Mouse (Mus musculus) kidney, postnatal 14 days (tissue): ENCODE measurements around the gene March8.
A peak's percentile ranks its signal among the peaks of the same experiment; 100 is the strongest.
"Not testable (repeated sequence)": the region's sequence is repeated elsewhere in the genome, so short reads cannot be mapped to it uniquely, and the experiment has no call there.

Experiments used
- DNase-seq: peaks from one replicate; pipeline ENCODE4 v3.0.0; 2022; ENCODE audit warnings: mixed read lengths

Gene March8

DNA sequence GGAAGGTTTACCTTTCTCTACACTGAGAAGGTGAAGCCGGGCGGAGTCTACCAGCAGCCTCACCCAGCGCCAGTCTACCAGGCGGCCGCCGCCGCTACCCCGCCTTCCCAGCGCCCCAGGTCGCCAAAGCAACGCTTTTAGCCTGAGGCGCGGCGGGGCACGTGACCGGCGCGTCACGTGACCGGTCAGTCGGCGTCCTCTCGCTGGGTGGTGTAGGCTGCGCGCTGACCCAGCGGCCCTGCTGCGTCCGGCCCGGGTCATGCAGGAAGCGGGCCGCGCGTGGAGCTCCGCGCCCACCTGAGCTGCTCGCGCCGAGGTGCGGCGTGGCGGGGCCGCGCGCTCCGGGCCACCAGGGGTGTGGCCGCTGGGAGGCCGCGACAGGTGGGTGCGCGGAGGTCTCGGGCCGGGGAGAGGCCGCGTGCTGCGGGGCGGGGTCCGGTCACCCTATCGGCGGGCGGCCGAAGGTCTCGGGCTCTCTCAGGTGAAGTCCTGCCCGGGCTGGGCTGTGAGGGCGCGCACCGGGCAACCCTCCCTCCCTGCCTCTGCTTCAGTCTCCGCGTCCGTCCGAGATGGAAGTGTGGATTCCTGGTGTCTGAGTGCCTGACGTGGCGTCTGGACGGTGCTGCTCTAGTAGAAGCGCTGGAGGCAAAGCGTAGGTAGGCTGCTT, at the start of gene March8:
Gene March8 (plus strand): TSS at position 190 of the 667 bp plus-strand sequence.
- DNase-seq = peak; percentile 97

GRCm38 (mm10) chr6:116311411-116311810, 26.4 kb upstream of the March8 start:
- DNase-seq = no peak

DNA sequence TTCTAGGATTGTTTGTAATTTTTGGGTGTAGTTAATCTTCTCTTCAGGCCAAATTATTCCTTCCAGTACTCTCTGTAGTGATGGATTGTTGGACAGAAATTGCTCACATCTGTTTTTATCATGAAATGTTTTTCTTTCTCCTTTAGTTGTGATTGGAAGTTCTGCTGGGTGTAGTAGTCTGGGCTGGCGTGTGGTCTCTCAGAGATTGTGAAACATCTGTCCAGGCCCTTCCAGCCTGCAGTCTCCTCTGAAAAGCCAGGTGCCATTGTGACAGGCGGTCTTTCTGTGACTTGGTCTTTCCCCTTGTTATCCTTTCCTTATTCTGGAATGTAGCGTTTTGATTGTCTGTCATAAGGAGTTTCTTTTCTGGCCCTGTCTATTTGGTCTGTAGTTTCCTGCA, 18.6 kb upstream of the March8 start:
- no peak for DNase-seq

- no peak for DNase-seq
These were observed 11.2 kb upstream of the March8 start for GRCm38 (mm10) chr6:116326641-116327040.

DNA sequence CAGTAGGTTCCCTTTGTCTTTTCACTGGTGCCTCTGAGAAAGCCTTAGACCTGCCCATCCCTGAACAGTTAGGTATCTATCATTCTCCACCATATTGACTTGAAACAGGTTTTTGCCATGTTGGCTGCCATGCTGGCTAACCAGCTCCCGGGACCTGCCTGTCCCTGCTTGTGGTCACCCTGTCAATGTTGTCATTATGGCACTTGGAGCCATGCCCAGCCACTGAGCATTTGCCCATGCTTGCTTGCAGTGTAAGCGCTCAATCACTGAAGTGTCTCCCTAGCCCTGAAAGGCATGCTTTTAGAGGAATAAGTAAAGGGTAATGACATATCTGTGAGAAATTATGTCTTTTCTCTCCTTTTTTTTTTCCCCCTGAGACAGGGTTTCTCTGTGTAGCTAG, 6.4 kb upstream of the March8 start:
- DNase-seq = peak; percentile 5

DNA sequence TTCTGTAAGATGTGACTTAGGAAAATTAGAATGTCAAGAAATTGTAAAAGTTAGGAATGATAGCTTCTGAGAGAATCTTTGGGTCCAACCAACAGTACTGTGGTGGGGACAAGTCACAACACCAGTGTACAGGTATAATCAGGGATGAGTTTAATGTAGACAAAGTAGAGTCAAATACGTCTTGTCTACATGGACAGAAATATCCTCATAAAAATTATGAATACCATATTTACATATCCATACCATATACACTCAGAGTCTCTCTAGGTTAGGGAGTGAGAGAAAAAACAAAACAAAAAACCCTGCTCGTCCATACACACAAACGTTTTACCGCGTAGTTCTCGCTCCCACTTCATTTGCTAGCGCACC, 374 bp upstream of the March8 start:
- DNase-seq = no peak

DNA sequence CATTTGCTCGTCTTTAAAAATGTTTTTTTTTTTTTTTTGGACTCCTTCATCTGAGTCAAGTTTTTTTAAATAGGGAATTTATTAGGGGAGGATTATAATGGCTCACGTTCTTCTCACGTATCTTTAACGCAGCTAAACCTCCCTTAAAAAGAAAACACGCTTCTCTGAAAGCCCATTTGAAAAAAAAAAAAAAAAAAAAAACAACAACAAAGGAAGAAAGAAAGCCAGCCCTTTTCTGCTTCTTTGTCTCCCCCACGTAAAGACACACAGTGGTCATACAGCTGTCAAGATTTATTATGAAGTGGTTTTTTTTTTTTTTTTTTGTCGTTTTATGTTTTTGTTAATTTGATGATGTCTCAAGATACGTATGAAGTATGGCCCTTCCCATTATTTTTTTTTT, 696 bp downstream of the March8 start:
- no peak for DNase-seq

- DNase-seq = no peak
These were observed 1.3 kb downstream of the March8 start for GRCm38 (mm10) chr6:116339088-116339487.

- DNase-seq = no peak
These were observed 2.7 kb downstream of the March8 start for GRCm38 (mm10) chr6:116340521-116340920.

GRCm38 (mm10) chr6:116347953-116348352, 10.1 kb downstream of the March8 start:
- DNase-seq = peak; percentile 24

DNA sequence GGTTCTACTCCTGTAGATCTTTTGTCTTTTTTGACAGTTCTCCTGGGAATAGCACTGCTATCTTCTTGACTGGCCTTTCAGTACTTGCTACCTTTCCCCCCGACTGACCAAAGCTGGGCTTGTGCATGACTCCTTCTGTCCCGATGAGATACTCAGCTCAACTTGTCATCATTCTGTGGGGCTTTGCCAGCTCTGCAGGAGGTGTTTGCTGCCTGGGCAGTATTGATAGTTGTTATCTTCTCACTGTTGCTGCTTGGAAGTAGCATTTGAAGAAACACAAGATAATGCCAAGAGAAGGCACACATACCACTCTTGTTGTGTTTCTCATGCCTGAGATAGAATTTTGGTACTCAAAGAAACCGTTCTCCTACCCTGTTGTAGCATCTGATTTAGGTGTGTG, 12.2 kb downstream of the March8 start:
- DNase-seq = no peak

DNA sequence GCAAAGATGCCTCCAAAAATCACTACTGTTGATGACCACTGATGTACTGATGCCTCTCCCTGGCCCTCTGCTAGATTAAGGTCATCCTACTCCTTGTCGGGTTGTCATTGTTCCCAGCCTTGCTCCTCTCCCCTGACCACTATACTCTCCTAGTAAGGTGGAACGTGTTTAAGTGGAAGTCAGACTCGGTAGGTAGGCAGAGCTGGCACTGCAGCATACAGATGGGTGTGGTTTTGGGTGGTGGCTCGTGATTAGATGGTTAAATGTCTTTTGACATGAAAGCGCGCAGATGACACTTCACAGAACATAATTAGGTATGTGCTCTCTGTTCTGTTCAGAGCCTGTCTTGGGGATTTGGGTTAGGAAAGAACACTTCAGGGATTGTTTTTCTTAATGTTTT, 12.8 kb downstream of the March8 start:
- DNase-seq = no peak

DNA sequence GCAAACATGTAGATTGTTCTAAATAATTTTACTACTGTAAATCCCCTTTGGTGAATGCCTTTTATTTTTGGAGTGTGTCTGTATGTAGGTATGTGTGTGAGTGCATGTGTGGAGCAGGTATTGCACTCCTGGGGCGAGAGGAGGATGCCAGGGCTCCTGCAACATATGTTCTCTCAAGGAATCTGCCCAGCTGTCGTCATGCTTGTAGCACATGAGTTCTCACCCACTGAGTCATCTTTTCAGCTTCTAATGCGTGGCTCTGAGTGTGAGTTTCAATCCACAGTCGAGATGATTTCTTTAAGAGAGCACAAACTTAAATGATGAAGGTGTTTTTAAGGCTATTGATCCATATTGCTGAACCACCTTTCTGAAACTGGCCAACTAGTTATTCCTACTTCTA, 13.7 kb downstream of the March8 start:
- no peak for DNase-seq

DNA sequence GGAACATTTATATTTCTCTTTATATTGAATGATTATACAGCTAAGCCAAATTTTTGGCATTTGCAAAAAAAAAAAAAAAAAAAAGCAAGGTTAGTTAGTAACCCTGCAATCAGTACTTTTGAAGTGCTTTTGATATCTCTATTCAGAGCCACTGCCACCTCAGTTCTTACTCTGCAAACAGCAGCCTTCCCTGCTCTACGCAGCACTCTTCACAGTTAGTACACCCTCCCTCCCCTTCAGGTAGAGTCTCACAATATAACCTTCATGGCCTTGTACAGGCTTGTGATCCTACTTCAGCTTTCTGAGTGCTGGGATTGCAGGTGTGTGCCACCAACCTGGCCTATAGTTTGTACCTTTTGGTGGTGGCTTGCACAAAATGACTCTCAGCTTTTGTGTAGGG, 15.6 kb downstream of the March8 start:
- DNase-seq = no peak

- DNase-seq = not testable (repeated sequence)
These were observed 18.6 kb downstream of the March8 start for GRCm38 (mm10) chr6:116356311-116356947.

DNA sequence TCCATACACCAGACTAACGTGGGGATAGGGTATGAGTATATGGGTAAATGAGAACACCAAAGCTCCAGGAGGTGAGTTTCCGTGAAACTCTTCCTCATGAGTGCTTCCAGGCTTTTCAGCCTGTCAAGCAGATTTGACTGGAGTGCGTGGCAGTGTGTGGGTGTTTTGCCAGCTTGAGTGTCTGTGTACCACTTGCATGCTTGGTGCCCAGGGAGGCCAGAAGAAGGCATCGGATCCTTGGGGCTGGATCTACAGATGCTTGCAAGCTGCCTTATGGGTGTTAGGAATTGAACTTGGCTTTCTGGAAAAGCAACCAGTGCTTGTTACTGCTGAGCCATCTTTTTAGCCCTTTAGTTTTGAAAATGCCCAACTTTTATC, 19.1 kb downstream of the March8 start:
- no peak for DNase-seq

- DNase-seq = no peak
These were observed 20.2 kb downstream of the March8 start for GRCm38 (mm10) chr6:116358056-116358455.

DNA sequence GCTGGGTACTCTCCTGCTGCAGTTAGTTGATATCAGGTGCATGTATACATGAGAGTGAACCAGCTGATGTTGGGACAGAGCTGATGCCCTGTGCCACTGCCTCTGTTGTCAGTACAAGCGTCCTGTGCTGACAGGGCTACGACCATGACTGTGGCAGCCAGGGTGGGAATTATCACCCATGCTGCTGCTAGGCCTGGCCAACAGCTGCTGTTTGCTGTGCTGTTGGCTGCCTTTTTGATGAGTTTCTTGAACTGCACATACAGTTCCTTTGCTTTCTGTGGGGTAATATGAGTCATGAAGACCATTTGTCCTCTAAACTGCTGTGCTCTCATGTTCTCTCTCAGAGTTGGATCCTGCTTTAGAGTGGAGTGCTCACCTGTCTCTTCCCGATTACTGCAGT, 21.4 kb downstream of the March8 start:
- no peak for DNase-seq

DNA sequence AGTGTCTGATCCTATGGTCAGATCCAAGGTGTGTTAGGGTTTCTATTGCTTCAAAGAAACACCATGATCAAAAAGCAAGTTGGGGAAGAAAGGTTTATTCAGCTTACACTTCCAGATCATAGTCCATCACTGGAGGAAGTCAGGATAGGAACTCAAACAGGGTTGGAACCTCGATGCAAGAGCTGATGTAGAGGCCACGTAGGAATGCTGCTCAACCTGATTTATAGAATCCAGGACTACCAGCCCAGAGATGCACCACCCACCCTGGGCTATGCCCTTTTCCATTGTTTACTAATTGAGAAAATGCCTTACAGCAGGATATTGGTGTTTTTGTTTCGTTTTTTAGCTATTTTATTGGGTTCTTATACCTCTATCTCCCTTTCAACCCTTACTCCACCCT, 23.6 kb downstream of the March8 start:
- DNase-seq = no peak

- no peak for DNase-seq
These were observed 24.2 kb downstream of the March8 start for GRCm38 (mm10) chr6:116361993-116362392.

- DNase-seq = no peak
These were observed 30.1 kb downstream of the March8 start for GRCm38 (mm10) chr6:116367971-116368370.

DNA sequence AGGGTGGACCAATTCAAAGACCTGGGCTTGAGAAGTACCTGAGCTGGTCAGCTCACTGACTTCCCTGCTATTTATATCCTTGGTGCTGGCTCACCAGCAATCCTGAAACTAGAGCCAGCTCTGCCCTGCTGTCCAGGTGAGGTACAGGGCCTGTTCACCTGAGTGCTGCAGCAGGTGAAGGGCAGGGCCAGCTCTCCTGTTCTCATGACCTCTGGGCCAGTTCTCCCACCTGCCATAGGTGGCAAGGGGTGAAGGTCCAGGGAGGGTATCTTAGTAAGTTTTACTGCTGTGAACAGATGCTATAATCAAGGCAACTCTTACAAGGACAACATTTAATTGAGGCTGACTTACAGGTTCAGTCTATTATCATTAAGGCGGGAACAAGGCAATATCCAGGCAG, 32.0 kb downstream of the March8 start:
- DNase-seq = no peak

DNA sequence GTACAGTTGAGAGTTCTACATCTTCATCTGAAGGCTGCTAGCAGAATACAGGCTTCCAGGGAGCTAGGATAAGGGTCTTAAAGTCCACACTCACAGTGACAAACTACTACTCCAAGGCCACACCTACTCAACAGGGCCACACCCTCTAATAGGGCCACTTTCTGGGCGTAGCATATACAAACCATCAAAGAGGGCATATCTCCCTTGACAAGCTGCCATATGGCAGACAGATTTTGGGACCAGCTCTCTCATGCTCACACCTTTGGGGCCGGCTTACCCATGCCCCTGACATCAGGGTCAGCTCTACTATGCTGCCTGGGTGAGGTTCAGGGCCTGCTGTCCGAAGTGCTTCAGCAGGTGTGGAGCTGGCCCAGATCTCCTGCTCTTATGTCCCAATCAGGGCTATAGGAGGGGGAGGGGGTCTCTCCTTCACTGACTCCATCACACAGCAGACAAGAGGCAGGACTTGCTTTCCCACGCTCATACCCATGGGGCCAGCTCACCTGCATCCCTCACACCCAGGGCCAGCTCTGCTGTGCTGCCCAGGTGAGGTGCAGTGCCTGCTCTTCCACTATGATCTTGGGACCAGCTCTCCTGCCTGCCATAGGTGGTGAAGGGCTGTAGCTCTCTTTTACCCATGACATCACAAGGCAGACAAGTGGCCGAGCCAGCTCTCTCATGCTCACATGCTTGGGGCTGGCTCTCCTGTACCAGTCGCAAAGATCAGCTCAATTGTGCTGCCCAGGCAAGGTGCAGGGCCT, 32.6 kb downstream of the March8 start:
- no peak for DNase-seq

DNA sequence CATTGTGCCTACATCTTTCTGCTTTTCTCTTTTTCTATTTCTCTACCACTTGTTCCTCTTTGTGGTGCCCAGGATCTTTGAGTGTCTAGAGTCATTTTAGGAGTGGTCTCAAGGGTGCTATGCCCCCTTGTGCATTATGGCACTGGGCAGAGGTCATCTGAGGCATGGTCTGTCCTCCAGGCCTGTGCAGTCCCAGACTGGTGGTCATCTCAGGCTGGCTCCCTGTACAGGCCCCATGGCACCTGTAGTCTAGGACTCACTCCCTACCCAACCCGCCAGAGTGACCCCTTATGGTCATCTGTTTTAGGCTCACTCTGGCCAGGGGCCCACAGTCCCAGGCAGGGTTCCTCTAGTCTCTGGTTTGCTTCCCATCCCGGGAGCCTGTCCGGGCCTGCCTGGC, 33.7 kb downstream of the March8 start:
- no peak for DNase-seq
